Mouse (Mus musculus) gastrocnemius, postnatal 4 days (tissue): ENCODE measurements around the gene Unc93a. TPM values are rescaled to one million over a fixed set of nuclear protein-coding genes. Genes with fewer than 3 reads are reported as not detected.
"Not testable (repeated sequence)": the region's sequence is repeated elsewhere in the genome, so short reads cannot be mapped to it uniquely, and the experiment has no call there.

ENCODE experiments used
- DNase-seq, 2 experiments: peaks; one replicate each; pipeline ENCODE4 v3.0.0; 2021 to 2022; ENCODE audit warnings: low spot score in 2 of 2, mixed read lengths in 2 of 2
- long read RNA-seq, 2 experiments: library from polyadenylated mRNA; stranded (forward); transcript quantifications; one replicate each; pipeline ENCODE4 v2.0.0; 2021
- total RNA-seq, 2 experiments: library from RNA; stranded (reverse); gene quantifications; 2 replicates each; pipeline ENCODE4 v1.2.3; 2021

Gene Unc93a
- under 1 TPM in 1 of 2 experiments, not detected in 1; 0.34 TPM for total RNA-seq
- long read RNA-seq, experiment 1 = 0 reads
- long read RNA-seq, experiment 2 = 0 reads

DNA sequence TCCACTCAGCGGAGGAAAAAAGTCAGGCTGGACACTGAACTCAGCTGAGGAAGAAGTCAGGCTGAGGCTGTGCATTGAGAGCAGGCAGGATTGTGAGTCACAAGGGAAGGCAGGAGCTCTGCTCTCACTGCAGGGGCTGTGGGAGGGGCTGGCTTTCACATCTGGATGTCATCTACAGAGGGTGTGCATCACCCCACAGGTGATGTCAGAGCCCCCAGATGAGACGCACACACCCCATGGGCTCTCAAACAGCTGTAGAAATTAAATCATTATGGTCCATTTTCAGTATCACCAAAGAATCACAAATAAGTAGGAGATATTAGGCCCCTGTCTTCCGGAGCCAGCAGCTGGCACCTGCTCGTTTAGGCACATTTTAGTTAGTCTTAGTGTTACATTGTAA is at the start of gene Unc93a:
TSS of gene Unc93a (minus strand) at position 101 of the 400 bp plus-strand sequence.
- not testable (repeated sequence) for DNase-seq

DNA sequence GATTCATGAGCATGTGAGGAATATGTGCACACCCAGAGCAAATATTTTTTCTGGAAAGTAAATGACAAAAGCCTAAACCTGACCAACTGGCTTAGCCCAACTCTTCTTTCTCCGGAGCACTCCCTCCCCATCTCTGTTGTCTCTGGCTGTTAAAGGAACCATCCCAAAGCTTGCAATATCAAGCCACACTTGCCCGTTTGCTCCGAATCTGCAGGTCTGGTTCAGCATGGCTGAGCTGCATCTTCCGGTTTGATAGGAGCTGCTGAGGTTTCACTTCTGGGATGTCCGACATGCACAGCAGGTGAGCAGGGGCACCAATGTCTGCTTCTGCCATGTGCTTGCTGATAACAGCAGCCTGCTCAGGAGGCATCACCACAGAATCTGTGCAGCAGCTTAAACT is 48.9 kb upstream of the Unc93a start:
- not testable (repeated sequence) for DNase-seq

DNA sequence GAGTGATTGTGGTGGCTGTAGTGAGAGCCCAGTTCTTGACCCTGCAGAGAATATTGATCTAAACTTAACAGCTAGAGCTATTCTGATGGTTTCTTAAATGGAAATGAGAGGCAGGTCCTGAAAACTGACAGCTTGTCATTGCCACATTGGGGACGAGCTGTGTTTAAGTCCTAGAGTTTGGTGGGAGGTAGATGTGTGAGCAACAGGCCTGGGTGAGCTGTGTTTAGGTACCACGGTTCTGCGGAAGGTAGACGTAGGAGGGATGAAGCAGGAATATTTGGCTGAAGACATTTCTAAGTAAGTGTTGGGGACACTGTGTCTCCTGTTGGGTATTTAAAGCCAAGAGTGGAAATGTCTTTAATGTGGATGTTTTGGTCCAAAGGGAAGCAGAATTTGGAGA is 47.4 kb upstream of the Unc93a start:
- not testable (repeated sequence) for DNase-seq

DNA sequence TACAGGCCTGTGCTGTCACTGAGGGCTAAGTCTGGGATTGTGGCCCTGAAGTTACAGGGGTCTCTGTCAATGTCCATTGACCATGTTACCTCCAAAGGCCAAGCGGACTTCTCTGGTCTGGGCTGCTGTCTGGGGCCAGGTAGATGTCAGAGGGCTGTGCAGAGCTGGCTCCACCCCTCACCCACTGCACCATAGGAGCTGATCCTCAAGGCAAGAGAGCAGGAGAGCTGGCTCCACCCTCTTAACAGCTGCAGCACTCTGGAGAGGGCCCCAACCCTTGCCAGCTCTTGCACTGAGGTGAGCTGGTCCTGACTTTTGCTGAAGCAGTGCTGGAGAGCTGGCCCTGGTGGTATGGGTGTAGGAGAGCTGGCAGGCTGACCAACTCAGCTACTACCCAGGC is 46.2 kb upstream of the Unc93a start:
- DNase-seq = not testable (repeated sequence)

DNA sequence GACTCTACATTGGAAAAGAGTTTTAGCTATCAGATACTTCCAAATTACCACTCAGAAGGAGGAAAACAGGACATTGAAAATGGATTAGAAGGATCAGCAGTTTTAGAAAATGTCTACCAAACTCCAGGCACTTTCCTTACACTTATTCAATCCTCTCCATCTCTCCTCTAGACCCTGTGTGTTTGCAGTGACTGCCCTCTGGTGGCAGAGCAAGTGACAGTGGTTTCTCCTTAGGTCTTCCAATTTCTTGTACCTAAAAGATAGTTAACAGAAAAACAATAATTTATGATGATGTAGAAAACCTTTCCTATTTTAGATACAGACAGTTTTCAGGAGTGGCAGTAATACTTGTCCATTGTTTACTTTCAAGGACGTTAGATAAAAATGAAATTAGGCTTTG is 44.0 kb upstream of the Unc93a start:
- DNase-seq = not testable (repeated sequence)

DNA sequence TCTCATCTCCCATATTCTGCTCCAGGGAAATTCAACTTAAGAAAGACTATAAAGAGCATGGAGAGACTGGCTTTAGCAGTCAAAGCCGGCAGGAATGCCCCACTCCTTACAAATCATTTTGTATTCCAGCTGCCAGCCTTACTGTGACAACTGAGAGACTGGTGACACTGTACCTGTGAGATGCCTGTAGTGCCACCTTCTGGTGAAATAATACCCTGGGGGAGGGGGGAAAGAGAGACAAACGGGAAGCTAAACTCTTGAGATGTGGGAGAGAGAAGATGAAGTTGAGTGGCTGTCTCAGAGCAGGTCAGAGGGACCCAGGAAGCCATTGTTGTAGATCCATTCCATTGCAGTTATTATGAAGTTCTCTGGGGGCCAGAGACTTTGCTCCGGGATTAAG is 42.4 kb upstream of the Unc93a start:
- DNase-seq = not testable (repeated sequence)

DNA sequence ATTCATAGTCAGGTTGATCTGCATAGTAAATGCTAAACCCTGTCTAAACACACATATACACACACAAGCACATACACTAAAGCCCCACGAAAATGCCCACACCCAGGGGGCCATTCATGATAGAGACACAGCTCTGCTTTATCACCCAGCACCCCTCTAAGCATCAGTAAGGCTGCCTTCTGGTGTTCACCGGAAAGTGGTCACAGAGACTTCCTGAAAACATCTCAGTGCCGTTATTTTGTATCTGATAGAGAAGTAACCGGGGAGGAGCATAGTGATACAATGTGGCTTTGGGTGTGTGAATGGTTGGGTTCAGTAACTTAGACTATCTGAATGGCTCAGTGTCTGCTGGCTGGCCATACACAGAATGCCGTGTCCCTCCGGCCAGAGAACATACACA is 42.0 kb upstream of the Unc93a start:
- DNase-seq = not testable (repeated sequence)

DNA sequence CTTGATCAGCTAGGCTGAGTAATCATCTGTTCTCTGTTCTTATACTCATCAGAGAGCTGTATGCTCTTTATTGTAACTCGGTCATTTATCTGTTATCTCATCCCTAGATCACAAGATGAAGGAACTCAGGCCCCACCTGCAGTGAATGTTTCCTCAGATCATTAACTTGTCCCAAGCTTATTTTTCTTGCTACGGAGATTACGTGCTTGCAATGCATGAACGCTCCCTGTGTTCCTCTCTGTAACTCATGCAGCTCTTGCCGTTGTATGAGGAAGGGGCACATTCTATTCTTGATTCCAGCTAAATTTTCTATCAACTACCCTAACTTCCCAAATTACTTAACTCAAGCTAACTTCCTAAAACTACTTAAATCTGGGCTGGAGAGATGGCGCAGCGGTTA is 14.5 kb upstream of the Unc93a start:
- DNase-seq = not testable (repeated sequence)

DNA sequence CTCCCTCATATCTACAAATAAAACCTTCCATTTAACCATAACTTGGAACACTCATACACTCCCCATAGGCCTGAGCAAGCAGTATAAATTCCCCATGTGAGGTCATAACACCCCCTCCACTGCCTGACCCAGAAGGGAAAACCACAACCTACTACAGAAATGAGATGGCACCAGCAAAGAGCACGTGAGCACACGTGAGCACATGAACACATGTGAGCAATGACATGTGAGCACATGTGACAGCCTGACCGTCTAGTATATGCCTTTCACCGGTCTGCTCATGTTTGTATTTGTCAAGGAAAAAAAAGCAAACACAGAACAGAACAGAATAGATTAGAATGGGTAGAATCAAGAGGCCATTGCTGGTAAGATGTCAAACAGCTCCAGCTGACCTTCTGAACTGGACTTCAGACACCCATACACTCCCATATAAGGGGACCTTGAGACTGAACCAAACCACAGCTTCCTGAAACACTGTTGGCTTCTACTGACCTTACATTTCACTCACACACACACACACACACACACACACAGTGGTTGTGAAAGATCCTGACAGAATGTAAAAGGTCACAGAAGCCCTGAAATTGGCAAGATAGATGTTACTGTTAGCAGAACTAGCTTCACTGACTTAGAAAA is 13.1 kb upstream of the Unc93a start:
- not testable (repeated sequence) for DNase-seq

DNA sequence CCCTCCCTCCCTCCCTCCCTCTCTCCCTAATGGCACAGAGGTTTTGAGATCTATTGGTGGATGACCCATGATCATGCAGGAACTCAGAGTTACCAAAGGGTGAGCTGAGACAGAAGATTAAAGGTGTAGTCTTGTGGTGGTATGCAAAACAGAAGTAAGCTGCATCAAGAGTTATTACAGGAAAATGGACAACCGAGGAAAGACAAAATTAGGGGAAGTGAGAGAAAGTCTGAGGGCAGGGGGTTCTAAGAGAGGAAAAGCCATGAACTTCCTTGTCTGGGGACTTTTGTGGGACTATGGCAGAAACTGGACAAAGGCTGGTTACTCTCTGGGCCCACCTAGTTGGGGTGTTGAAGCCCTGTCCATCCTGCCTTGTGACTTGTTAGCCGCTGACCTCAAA is 11.1 kb upstream of the Unc93a start:
- DNase-seq = not testable (repeated sequence)

DNA sequence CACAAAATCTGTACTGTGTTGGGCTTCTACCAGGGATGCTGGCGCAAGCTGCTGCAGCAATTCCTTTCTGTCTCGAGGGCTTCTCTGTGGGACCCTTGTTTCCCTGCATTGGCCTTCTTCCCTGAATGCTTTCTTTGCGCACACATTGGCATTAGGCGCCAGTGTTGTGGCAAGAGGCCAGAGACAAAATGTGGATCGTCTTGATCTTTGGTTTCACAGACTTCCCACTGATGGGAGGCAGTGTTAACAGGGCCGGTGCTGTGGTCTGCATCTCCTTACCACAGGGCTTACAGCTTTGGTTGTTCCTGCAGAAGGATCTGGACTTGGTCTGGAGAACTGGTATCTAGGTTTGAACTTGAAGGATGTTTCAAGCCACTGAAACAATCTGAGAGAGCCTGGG is 3.7 kb upstream of the Unc93a start:
- not testable (repeated sequence) for DNase-seq

DNA sequence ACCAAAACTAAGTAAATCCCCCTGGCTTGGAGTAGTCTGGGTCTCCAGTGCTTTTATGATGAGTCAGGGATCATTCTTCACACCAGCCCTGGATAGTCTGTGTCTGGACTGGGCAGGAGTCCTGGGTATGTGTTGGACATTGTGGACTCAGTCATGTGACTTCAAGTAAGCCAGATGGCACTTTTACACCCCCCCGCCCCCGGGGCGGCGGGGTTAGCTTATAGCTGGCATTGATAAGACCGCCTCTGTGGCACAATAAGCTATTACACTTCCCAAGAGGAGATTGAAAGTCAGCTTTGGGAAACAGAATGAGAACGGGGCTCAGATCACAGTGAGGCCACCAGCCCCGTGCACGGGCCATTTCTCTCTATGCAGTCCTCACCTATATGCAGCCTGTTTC is 742 bp upstream of the Unc93a start:
- DNase-seq = not testable (repeated sequence)

DNA sequence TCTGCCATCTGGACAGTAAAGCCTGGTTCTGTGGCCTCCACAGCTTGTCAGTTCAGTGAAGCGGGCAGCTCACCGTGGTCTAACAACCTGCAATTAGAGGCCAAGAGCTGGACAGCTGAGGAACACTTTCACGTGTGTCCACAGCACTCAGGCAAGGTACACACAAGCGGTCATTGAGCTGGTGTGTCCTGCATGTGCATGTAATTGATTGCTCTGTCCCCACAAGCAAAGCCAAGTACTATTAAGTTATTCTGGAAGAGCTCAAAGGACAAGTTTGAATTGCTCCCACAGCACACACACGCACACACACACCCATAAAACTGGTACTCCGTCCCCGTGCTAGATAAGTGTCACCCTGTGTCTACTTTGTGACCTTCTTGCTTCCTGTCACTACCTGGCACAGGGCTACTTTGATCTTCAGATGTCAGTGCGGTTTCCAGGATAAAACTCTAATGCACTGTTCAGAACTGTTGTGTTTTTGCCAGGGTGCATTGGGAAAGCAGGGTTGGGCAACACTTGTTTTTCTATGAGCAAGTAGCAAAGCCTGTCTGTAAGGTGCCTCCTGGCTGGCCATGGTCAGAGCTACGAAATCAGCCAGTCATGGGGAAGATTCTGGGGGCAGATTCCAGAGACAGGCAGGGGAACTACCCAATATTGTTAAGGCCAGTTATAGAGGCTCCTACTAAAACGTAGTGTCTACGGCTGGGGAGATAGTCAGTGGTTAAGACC is 1.7 kb downstream of the Unc93a start:
- DNase-seq = not testable (repeated sequence)

DNA sequence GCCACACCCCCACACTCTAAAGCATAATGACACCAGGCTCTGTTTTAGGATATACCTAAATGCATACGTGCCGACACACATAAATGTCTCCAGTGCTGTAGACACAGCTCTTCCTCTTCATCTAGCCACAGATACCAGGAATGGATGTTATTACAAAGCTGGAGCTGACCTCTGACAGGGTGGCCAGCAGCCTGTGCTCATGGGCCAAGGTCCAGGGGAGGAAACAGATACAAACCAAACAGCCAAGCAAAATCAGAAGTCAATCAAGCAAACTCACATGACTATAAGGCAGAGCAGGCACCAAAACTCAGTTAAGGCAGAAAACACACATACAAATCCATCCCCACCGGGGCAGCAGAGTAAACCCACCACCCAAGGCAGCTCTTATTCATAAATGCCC is 2.3 kb downstream of the Unc93a start:
- DNase-seq = not testable (repeated sequence)

DNA sequence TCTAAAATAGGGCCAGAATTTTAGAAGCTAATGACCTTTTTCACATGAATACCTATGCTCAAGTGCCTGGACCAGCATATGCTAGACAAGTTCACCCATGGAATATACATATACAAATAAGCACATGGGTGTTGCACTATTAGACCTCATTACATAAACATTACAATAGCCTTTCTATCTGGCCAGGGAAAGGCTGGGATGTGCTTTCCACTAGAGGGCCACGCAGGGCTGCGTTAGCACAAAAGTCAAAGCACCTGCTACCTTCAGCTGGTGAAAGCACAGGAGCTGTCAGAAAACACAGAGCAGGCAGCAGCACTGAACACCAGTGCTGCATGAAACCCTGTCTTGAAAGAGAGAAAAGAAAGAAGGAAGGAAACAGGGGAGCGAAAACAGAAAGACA is 7.4 kb downstream of the Unc93a start:
- not testable (repeated sequence) for DNase-seq

DNA sequence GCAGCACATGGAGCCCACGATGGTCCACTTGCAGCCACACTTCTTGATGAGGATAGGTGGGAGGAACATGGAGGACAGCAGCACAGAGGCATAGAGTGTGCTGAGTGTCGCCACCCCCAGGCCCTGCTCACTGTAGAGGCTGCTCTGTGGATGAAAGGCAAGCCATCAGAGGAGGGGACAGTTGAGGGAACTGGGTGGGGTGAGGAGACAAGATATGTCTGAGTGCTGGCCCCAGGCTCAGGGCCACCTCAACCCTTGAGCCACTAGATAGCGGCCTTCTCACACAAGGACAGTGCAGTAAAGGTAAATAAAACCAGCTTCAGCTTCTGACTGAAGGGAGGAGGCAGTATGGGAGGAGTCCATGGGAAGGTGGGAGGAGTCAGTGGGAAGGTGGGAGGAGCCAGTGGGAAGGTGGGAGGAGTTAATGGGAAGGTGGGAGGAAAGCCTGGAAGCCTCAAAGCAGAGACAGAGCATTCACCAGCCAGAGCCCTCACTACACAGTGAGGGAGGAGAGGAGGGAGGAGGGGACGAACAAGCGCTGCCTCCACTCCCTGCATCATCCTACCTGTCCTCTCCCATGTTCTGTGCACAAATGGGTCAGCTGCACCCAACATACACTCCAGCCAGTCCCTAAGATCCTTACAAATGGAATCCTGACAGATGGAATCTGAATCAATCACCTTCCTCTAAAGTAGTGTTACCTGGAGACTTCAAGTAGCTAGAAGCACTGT is 8.1 kb downstream of the Unc93a start:
- not testable (repeated sequence) for DNase-seq

DNA sequence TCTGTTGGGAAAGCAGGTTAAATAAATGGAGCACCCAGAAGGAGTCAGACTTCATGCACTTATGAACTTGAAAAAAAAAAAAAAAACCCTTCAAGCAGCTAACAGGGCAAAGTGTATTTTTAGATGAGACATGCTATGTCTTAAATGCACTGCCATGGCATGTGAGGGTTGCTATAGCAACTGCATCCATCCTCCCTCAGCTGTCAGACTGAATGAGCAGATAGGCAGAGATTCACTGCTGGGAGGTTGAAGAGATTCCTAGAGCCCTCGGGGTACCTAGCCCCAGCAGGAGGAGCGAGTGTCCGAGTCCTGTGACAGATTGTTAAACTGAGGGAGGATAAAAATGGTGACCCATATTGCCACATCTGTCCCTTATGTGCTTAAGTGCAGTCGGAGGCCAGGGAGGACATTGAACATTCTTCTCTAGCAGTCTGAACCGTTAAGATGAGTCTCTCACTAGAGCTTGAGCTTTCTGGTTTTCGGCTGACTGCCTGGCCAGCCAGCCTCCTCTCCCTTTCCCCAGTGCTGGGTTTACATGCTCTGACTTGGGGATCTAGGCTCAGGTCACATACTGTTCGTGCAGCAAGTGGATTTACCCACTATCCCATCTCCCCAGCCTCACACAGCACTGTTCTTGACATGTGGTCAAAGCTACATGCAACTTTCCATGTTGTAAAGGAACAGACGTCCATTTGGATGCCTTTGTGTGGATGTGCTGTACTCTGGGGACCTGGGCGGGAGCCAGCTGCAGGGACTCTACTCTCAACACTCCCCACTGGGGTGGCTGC is 18.9 kb downstream of the Unc93a start:
- not testable (repeated sequence) for DNase-seq

DNA sequence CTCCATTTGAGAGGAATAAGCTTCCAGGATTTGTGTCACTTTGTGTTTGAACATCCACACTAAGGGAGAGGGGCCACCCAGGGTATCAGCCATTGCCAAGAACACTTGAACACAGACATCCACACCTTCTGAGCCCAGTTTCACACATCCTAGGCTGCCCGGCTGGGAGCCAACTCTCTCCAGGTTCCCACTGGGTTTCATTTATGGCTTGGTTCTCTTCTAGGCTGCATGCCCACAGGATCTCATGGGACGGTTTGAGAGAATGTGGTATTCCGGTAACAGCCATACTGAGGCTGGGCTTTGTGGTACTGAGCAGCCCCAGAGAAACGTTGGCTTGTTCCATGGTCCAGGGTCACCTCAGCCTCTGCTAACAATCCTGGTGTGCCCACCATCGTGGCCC is 25.0 kb downstream of the Unc93a start:
- DNase-seq = peak in 1 of 2 experiments; percentile 9

DNA sequence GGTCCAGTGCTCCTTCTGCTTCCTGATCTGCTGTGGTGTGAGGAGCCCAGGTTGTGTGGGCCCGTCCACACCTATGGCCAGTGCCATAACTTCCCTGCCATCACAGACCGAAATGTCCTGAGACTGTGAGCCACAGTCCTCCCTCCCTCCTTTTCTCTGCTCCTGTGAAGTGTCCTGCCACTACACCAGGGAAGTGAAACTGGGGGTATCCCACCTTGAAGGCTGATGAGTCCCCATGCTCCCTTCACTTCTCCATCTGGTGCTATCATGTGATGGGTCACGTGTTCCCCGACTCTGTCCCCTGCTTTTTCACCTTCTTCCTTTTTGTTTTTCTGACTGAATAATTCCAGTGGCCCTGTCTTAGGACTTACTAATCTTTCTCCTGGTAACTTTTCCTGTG is 38.6 kb downstream of the Unc93a start:
- not testable (repeated sequence) for DNase-seq

DNA sequence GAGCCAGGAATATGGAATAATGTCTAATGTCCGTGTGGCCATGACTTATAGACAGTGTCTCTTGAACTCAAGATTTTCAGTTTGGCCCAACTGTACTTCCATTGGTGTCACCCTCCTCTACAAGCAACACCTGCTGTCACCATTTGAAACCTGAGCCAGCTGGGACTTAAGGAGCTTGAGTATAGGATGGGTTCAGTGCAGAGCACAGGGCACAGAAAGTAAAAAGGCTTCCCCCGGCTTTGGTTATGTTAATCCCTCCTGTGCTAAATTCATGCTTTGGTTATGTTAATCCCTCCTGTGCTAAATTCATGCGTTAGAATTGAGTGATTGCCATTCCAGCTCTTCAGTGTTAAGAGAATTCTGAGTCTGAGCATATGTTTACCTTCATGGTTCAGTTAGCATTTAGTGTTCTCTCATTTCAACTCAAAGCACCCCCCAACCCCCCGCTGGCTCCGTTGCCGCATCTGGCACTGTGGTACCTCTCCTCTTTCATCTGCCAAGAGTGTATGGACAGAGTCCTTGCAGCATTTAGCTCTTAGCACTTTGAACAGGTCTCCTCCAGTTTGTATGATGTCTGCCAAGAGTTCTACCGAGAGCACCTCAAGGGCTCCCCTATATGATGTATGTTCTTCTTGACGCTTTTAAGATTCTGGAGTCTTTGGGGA is 39.4 kb downstream of the Unc93a start:
- DNase-seq = not testable (repeated sequence)
